Mouse (Mus musculus): Measurements from ENCODE around the gene Wap. TPM values are rescaled to one million over a fixed set of nuclear protein-coding genes. Genes with fewer than 3 reads are reported as not detected.
A peak's percentile ranks its signal among the peaks of the same experiment; 100 is the strongest.

Wap gene
- total and polyA plus RNA-seq, 2 experiments from 2014 or later, result not detected

DNA sequence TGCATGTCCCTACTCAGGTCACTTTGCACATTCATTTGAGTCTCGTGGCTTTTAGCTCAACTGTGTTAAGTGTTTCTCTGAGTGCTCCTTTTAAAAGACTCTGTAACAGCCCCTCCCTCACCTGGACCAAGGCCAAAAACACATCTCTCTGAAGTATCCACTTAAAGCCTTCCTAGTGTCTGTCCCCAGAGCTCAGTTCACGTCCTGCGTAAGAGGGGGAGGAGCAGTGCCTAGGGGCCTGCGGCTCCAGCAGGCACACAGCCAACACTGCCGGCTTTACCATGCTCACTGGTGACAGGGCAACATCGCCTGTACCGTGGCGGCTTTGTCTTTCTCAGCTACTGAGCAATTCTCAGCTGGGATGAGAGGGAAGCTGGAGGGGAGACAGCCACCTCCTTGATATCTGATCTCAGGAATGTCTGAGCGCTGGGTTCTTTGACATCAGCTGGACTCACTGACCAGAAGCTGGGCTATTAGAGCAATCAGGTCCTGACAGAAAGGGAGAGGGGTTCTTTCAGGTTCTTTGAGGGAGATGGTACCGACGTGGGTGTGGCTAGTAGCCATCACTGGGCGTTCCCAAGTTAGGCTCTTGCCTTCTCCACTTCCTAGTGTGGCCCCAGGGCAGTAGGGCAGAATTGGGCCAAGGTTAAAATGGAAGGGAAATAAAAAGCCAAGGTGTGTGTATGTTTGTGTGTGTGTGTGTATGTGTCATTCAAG is 34.4 kb downstream of the Wap start:
- WGBS, result 6% methylated on average over 12 of the region's 12 CpGs
- Histone ChIP-seq H3K9ac (replicated peaks; ENCODE audit: low read length) (peak overlapping the region; percentile 71), H3K27me3 (ENCODE audit: insufficient read depth, low read length) (no peaks in the 10 kb centered on the region), H3K4me1 (ENCODE audit: insufficient read depth, low read length) (peaks cover 19% of the 10 kb centered on the region), H3K36me3 (ENCODE audit: insufficient read depth, low read length) (0 out of 2 replicates have a peak, but pooled peaks cover 6% of the 10 kb centered on the region), H3K9me3 (ENCODE audit: low read length) (no peaks in the 10 kb centered on the region), H3K4me3 (ENCODE audit: low read length) (peak overlapping the region; percentile 53), H3K4me2 (ENCODE audit: low read depth, low read length) (peak overlapping the region; percentile 77), H3K27ac (peak overlapping the region; percentile 97)
- TF ChIP-seq CTCF (IDR thresholded peaks at IDR 0.05; ENCODE audit: low read depth), result no peak
- DNase-seq (ENCODE audit: low spot score) (peak; percentile 85), ATAC-seq (peak; percentile 19)

DNA sequence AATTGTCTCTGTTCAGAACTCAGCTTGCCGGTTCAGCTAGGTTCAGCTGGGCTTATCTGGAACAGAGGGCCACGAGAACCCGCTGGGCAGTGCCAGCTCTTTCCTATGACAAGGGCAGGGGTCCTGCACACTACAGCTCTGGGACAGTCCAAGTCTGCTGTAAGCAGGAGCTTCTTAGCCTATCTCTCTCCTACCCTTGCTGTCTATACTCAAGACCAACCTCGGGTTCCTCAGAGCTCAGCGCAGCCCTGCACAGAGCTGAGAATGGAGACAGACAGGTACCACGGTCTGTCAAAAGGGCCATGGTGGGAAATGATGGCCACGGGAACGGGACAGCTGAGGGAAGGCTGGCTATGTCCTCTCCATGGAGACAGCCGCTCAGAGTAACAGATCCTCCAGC is 35.2 kb downstream of the Wap start:
- H3K36me3 ChIP-seq (ENCODE audit: insufficient read depth, low read length), result 0 out of 2 replicates have a peak, but pooled peaks cover 6% of the 10 kb centered on the region
- 0 out of 2 replicates have a peak overlapping the region, but pooled peaks have one; percentile 97 for H3K27ac ChIP-seq
- 62% methylated on average over 9 of the region's 9 CpGs for WGBS
- peak overlapping the region; percentile 53 for H3K4me3 ChIP-seq (ENCODE audit: low read length)
- peaks cover 24% of the 10 kb centered on the region for H3K4me1 ChIP-seq (ENCODE audit: insufficient read depth, low read length)
- DNase-seq (ENCODE audit: low spot score), result no peak
- ATAC-seq, result no peak
- no peak for TF ChIP-seq CTCF (IDR thresholded peaks at IDR 0.05; ENCODE audit: low read depth)
- H3K9ac ChIP-seq (replicated peaks; ENCODE audit: low read length), result peak overlapping the region; percentile 71; the same call in 1 of the 2 replicates
- H3K9me3 ChIP-seq (ENCODE audit: low read length), result no peaks in the 10 kb centered on the region
- H3K27me3 ChIP-seq (ENCODE audit: insufficient read depth, low read length), result no peaks in the 10 kb centered on the region
- H3K4me2 ChIP-seq (ENCODE audit: low read depth, low read length), result peak overlapping the region; percentile 77

DNA sequence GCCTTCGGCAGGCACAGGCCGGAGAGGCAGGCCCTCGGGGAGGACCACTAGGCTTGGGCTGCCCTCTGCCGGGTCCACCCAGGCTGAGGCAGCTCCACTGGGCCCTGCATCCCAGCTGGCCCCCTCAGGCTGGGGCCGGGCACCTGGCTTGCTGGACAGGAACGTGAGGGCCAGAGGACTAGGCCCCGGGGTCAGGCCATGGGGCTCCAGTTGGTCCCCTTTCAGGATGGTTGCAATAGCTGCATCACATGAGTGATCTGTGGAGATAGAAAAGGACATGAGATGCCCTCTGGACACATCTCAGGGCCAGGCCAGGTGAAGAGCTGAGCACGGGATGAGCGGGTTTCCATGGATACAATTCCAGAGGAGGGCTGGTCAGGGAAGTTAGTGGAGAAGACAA is 35.8 kb downstream of the Wap start:
- no peak for TF ChIP-seq CTCF (IDR thresholded peaks at IDR 0.05; ENCODE audit: low read depth)
- H3K36me3 ChIP-seq (ENCODE audit: insufficient read depth, low read length), result 0 out of 2 replicates have a peak, but pooled peaks cover 8% of the 10 kb centered on the region
- ATAC-seq, result no peak
- no peaks in the 10 kb centered on the region for H3K9me3 ChIP-seq (ENCODE audit: low read length)
- H3K27me3 ChIP-seq (ENCODE audit: insufficient read depth, low read length), result no peaks in the 10 kb centered on the region
- H3K4me1 ChIP-seq (ENCODE audit: insufficient read depth, low read length), result peaks cover 24% of the 10 kb centered on the region
- no peak overlapping the region for H3K27ac ChIP-seq
- WGBS, result 75% methylated on average over 9 of the region's 9 CpGs
- peak overlapping the region; percentile 77; the same call in 1 of the 2 replicates for H3K4me2 ChIP-seq (ENCODE audit: low read depth, low read length)
- no peak for DNase-seq (ENCODE audit: low spot score)
- no peak overlapping the region for H3K9ac ChIP-seq (replicated peaks; ENCODE audit: low read length)
- no peak overlapping the region for H3K4me3 ChIP-seq (ENCODE audit: low read length)

DNA sequence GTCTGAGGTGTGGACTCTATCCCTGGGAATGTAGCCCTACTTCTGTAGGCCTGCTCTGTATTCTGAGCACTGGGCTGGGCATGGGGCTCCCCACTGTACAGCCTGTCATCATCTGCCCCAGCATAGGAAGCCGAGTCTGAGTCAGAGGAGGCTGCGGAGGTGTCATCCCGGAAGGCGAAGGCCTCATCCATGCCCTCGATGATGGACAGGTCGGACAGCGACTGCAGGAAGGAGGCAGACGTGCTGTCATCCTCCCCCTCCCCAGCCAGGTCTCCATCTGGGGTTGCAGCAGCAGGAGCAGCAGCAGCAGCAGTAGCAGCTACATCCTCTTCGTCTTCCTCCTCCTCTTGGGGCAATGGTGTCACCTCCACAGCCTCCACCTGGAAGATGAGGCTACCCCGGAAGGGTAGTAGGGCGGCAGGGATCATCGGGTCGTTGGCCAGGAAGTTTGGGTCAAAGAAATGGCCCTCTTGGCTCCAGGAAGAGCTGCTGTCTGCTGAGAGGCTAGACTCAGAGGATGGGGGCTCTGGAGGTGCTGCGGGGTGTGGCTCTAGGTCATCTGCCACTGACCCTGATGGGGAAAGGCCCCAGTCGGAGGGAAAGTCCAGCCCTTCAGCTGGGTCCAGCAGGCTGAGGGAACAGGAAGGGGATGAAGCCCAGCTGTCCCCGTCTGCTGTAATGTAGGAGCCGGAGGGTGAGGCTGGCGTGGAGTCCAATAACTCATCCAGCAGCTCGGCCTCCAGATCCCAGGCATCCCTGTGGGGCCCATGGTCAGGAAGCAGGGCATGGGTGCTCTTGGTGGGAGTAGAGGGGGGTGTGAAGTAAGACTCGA is 36.6 kb downstream of the Wap start:
- Histone ChIP-seq H3K27ac (no peak overlapping the region), H3K9ac (replicated peaks; ENCODE audit: low read length) (no peak overlapping the region), H3K4me2 (ENCODE audit: low read depth, low read length) (no peak overlapping the region), H3K36me3 (ENCODE audit: insufficient read depth, low read length) (0 out of 2 replicates have a peak, but pooled peaks cover 16% of the 10 kb centered on the region), H3K4me3 (ENCODE audit: low read length) (no peak overlapping the region), H3K9me3 (ENCODE audit: low read length) (no peaks in the 10 kb centered on the region), H3K4me1 (ENCODE audit: insufficient read depth, low read length) (peaks cover 24% of the 10 kb centered on the region), H3K27me3 (ENCODE audit: insufficient read depth, low read length) (no peaks in the 10 kb centered on the region)
- TF ChIP-seq CTCF (IDR thresholded peaks at IDR 0.05; ENCODE audit: low read depth), result no peak
- ATAC-seq (no peak), DNase-seq (ENCODE audit: low spot score) (no peak)
- 79% methylated on average over 20 of the region's 20 CpGs for WGBS

DNA sequence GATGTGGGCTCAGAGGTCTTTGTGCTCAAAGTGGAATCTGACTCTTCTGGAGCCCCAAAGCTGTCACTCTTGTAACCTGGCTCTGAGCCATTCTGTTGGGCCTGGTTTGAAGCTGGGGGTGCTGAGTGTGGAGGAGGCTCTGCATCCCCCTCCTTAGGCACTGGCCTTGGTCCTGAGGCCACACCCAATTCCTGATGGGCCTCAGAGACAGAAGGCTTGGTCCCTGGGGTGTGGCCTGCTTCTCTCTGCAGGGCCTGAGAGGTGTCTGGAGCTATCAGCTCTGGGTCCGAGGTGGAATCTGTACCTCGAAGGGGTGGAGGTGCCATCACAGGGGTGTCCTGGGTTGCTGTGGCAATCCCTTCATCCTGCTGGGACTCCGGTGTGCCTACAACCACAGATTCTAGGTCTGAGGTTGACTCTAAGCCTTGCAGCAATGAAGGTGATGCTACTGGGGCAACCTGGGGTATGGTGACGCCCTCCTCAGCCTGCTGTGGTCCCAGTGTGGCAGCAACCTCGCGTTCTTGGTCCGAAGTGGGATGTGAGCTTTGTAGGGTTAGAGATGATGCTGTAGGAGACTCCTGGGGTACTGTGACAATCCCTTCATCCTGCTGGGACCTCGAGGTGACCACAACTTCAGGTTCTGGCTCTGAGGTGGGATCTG is 38.0 kb downstream of the Wap start:
- 82% methylated on average over 8 of the region's 8 CpGs for WGBS
- Histone ChIP-seq H3K27ac (peak overlapping the region; percentile 54; the same call in 1 of the 2 replicates), H3K9me3 (ENCODE audit: low read length) (no peaks in the 10 kb centered on the region), H3K9ac (replicated peaks; ENCODE audit: low read length) (no peak overlapping the region), H3K4me1 (ENCODE audit: insufficient read depth, low read length) (peaks cover 24% of the 10 kb centered on the region), H3K4me2 (ENCODE audit: low read depth, low read length) (no peak overlapping the region), H3K27me3 (ENCODE audit: insufficient read depth, low read length) (no peaks in the 10 kb centered on the region), H3K4me3 (ENCODE audit: low read length) (no peak overlapping the region), H3K36me3 (ENCODE audit: insufficient read depth, low read length) (0 out of 2 replicates have a peak, but pooled peaks cover 16% of the 10 kb centered on the region)
- TF ChIP-seq CTCF (IDR thresholded peaks at IDR 0.05; ENCODE audit: low read depth), result no peak
- no peak for DNase-seq (ENCODE audit: low spot score)
- no peak for ATAC-seq

DNA sequence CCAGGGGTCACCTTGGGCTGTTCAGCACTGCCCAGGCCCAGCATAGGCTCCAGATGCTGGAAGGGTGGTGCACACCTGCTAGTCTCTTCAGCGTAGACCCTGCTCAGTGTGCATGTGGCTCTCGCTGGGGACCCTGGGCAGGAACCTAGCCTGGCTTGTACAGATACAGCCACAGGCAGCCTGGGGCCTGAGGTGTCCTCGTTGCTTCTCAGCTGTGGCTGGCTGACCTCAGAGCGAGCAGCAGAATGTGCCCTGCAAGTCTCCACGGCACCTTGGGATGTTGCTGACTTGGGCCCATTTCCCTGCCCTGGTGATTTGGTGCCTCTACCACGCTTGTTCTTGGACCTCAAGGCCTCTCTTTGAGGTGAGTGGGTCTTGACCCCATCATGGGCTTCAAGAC is 38.6 kb downstream of the Wap start:
- peaks cover 24% of the 10 kb centered on the region for H3K4me1 ChIP-seq (ENCODE audit: insufficient read depth, low read length)
- no peak overlapping the region for H3K4me2 ChIP-seq (ENCODE audit: low read depth, low read length)
- peak overlapping the region; percentile 66; the same call in 1 of the 2 replicates for H3K27ac ChIP-seq
- H3K4me3 ChIP-seq (ENCODE audit: low read length), result no peak overlapping the region
- DNase-seq (ENCODE audit: low spot score) (no peak), ATAC-seq (no peak)
- no peaks in the 10 kb centered on the region for H3K27me3 ChIP-seq (ENCODE audit: insufficient read depth, low read length)
- H3K9ac ChIP-seq (replicated peaks; ENCODE audit: low read length), result peak overlapping the region; percentile 33; the same call in 1 of the 2 replicates
- H3K36me3 ChIP-seq (ENCODE audit: insufficient read depth, low read length), result 0 out of 2 replicates have a peak, but pooled peaks cover 16% of the 10 kb centered on the region
- H3K9me3 ChIP-seq (ENCODE audit: low read length), result no peaks in the 10 kb centered on the region
- 70% methylated on average over 6 of the region's 6 CpGs for WGBS
- no peak for TF ChIP-seq CTCF (IDR thresholded peaks at IDR 0.05; ENCODE audit: low read depth)

All from hindbrain, postnatal 0 days (tissue).